In genomic region chr4:135066766-135067479, GRCm38 (mm10) we compare ENCODE assay signal across 7 mouse cellular contexts. TPM values are rescaled to one million over a fixed set of nuclear protein-coding genes. Genes with fewer than 3 reads are reported as not detected.
A peak's percentile ranks its signal among the peaks of the same experiment; 100 is the strongest.
DNase-seq lines count a peak whose midpoint lies in the region; ATAC-seq and TF ChIP-seq lines count a peak whose summit lies in the region.

No protein-coding gene starts in this region.

- no peaks in the 10 kb centered on the region for H3K36me3 ChIP-seq in small intestine, adult 2 months (ENCODE audit: control insufficient read depth, insufficient read depth, low read length)

- ATAC-seq in activated CD4-positive, CD25-positive, alpha-beta regulatory T cell, adult 4 months = peak; percentile 90
- ATAC-seq in inflammation-experienced regulatory T-cells, adult 6 months = peak; percentile 84
- ATAC-seq in megakaryocyte-erythroid progenitor cell, adult 5-6 weeks (replicated peaks; ENCODE audit: low FRiP score, low TSS enrichment, poor library complexity, severe bottlenecking) = peak; percentile 83

- 6% methylated on average over 19 of the region's 19 CpGs for WGBS in small intestine, adult 2 months

- TF ChIP-seq CTCF in gastrocnemius, adult 2 months (IDR thresholded peaks at IDR 0.05) = peak; percentile 76
- TF ChIP-seq CTCF in small intestine, adult 2 months (IDR thresholded peaks at IDR 0.05; ENCODE audit: extremely low read depth, insufficient read length, insufficient replicate concordance, low read depth, low read length) = peak; percentile 72; the same call in 1 of the 2 replicates

- no peak for TF ChIP-seq POLR2A in small intestine, adult 2 months (IDR thresholded peaks at IDR 0.05; ENCODE audit: low read depth, low read length)

- no peaks in the 10 kb centered on the region for H3K27me3 ChIP-seq in small intestine, adult 2 months (ENCODE audit: control insufficient read depth, insufficient read depth, low read length)

- H3K4me1 ChIP-seq in small intestine, adult 2 months (ENCODE audit: control insufficient read depth, insufficient read depth, insufficient read length, low read length) = peaks cover 2% of the 10 kb centered on the region; the same call in 1 of the 2 replicates

- intact Hi-C loops in gastrocnemius, adult 2 months (cut with DNase I) = loop anchor here (2.0 to 10.0 kb wide), 4 partner anchors 88 to 258 kb away; no protein-coding TSS in a partner anchor
- intact Hi-C loops in left cerebral cortex, postnatal 10 days (cut with DNase I) = loop anchor here (5.0 kb wide), 1 partner anchor 75 kb away; no protein-coding TSS in a partner anchor

- DNase-seq in cerebellum, postnatal 10 days = peak; percentile 90 to 92
- DNase-seq in gastrocnemius, adult 2 months = peak; percentile 86
- DNase-seq in left cerebral cortex, postnatal 10 days (ENCODE audit: extremely low spot score in 1 of 2, low spot score in 2 of 2) = peak; percentile 54 to 88

- H3K4me3 ChIP-seq in gastrocnemius, adult 2 months = peak overlapping the region; percentile 60
- peak overlapping the region; percentile 11; the same call in 1 of the 2 replicates for H3K4me3 ChIP-seq in small intestine, adult 2 months (ENCODE audit: low read depth, low read length)

- H3K27ac ChIP-seq in gastrocnemius, adult 2 months = 0 out of 2 replicates have a peak overlapping the region, but pooled peaks have one; percentile 24
- H3K27ac ChIP-seq in small intestine, adult 2 months (ENCODE audit: insufficient read depth, low read depth, low read length) = no peak overlapping the region

RNA-seq across cellular contexts. Expression of gene Runx3, which starts 53.5 kb away (rescaled TPM):
- 10 to 100 TPM; 12.8 to 17.6 TPM for polyA plus RNA-seq in activated CD4-positive, CD25-positive, alpha-beta regulatory T cell, adult 4 months (2017; shearing (Covaris generic))
- total RNA-seq in gastrocnemius, adult 2 months (2021) = under 1 TPM in 1 of 2 experiments, not detected in 1; 0.17 TPM
- polyA plus RNA-seq in inflammation-experienced regulatory T-cells, adult 6 months (2017; shearing (Covaris generic)) = 10 to 100 TPM in 2 of 3 experiments, 1 to 10 TPM in 1; 9.2 to 26.5 (median 11.1) TPM
- total RNA-seq in left cerebral cortex, postnatal 10 days (2021) = not detected
- 52.3 and 61.6 TPM in 2 replicates for total RNA-seq in megakaryocyte-erythroid progenitor cell, adult 5-6 weeks (2014; fragmentation: Nextera tagmentation)
- 6.1 and 9.4 TPM in 2 replicates for total RNA-seq in megakaryocyte-erythroid progenitor cell, adult 5-6 weeks (2017)
- 7.2 and 23.7 TPM in 2 replicates for polyA plus RNA-seq in small intestine, adult 2 months (2012; rRNA removed)

Comparison
In these comparisons a context has a peak if more than half of its experiments do, and no peak if none do; other contexts are left out.
1. RNA of gene Runx3, which starts 53.5 kb away (total RNA-seq): 6.1 to 61.6 TPM in megakaryocyte-erythroid progenitor cell, adult 5-6 weeks; 0.17 TPM in gastrocnemius, adult 2 months and not detected in left cerebral cortex, postnatal 10 days; every median in the first group is over 4 times any median in the second.
2. Peak in every context shown above with its lines, with median percentiles within 50 percentile points of each other: ATAC-seq and DNase-seq.